Mouse (Mus musculus): ENCODE data around the gene Mgat3. TPM values are rescaled to one million over a fixed set of nuclear protein-coding genes. Genes with fewer than 3 reads are reported as not detected.

Gene Mgat3
- polyA plus RNA-seq, 1 experiment from 2014 or later, result 14.6 TPM

GRCm38 (mm10) chr15:80188927-80189326 lies 15.4 kb downstream of the Mgat3 start:
- Histone ChIP-seq H3K9me3 (no peaks in the 10 kb centered on the region), H3K9ac (no peak overlapping the region), H3K36me3 (no peaks in the 10 kb centered on the region), H3K27ac (replicated peaks) (no peak overlapping the region), H3K4me2 (no peak overlapping the region), H3K27me3 (no peaks in the 10 kb centered on the region), H3K4me1 (replicated peaks) (peaks cover 40% of the 10 kb centered on the region), H3K4me3 (no peak overlapping the region)
- no peak for ATAC-seq (ENCODE audit: low read depth)
- 78% methylated on average over 5 of the region's 5 CpGs for WGBS

- Histone ChIP-seq H3K9me3 (no peaks in the 10 kb centered on the region), H3K9ac (no peak overlapping the region), H3K4me3 (no peak overlapping the region), H3K4me1 (replicated peaks) (peaks cover 42% of the 10 kb centered on the region), H3K27ac (replicated peaks) (no peak overlapping the region), H3K36me3 (no peaks in the 10 kb centered on the region), H3K4me2 (no peak overlapping the region), H3K27me3 (no peaks in the 10 kb centered on the region)
- 69% methylated on average over 4 of the region's 4 CpGs for WGBS
- 0 out of 2 replicates have a peak, but pooled peaks have one; percentile 40 for ATAC-seq (ENCODE audit: low read depth)
These were observed 16.6 kb downstream of the Mgat3 start for GRCm38 (mm10) chr15:80190075-80190474.

- 59% methylated on average over 8 of the region's 8 CpGs for WGBS
These were observed 18.2 kb downstream of the Mgat3 start for GRCm38 (mm10) chr15:80191585-80192245.

GRCm38 (mm10) chr15:80192246-80192585 lies 18.7 kb downstream of the Mgat3 start:
- Histone ChIP-seq H3K27ac (replicated peaks) (no peak overlapping the region), H3K4me2 (no peak overlapping the region), H3K27me3 (no peaks in the 10 kb centered on the region), H3K9me3 (no peaks in the 10 kb centered on the region), H3K36me3 (no peaks in the 10 kb centered on the region), H3K4me1 (replicated peaks) (peaks cover 42% of the 10 kb centered on the region), H3K4me3 (no peak overlapping the region), H3K9ac (no peak overlapping the region)
- 84% methylated on average over 6 of the region's 6 CpGs for WGBS
- no peak for ATAC-seq (ENCODE audit: low read depth)

More at GRCm38 (mm10) chr15:80191585-80192245, 18.2 kb downstream of the Mgat3 start:
- Histone ChIP-seq H3K36me3 (no peaks in the 10 kb centered on the region), H3K4me2 (no peak overlapping the region), H3K4me1 (replicated peaks) (peaks cover 42% of the 10 kb centered on the region), H3K27me3 (no peaks in the 10 kb centered on the region), H3K9me3 (no peaks in the 10 kb centered on the region), H3K27ac (replicated peaks) (no peak overlapping the region), H3K9ac (no peak overlapping the region), H3K4me3 (no peak overlapping the region)
- no peak for ATAC-seq (ENCODE audit: low read depth)

GRCm38 (mm10) chr15:80192847-80193246 lies 19.3 kb downstream of the Mgat3 start:
- H3K9ac ChIP-seq, result no peak overlapping the region
- WGBS, result 83% methylated on average over 7 of the region's 7 CpGs
- H3K27me3 ChIP-seq, result no peaks in the 10 kb centered on the region
- H3K36me3 ChIP-seq, result no peaks in the 10 kb centered on the region
- H3K4me1 ChIP-seq (replicated peaks), result peaks cover 42% of the 10 kb centered on the region
- no peaks in the 10 kb centered on the region for H3K9me3 ChIP-seq
- ATAC-seq (ENCODE audit: low read depth), result no peak
- no peak overlapping the region for H3K4me2 ChIP-seq
- no peak overlapping the region for H3K4me3 ChIP-seq
- H3K27ac ChIP-seq (replicated peaks), result no peak overlapping the region

GRCm38 (mm10) chr15:80199556-80199955 lies 26.0 kb downstream of the Mgat3 start:
- Histone ChIP-seq H3K4me2 (no peak overlapping the region), H3K27ac (replicated peaks) (no peak overlapping the region), H3K27me3 (no peaks in the 10 kb centered on the region), H3K4me1 (replicated peaks) (peaks cover 12% of the 10 kb centered on the region; the same call in 1 of the 2 replicates), H3K9me3 (no peaks in the 10 kb centered on the region), H3K4me3 (no peak overlapping the region), H3K9ac (no peak overlapping the region), H3K36me3 (no peaks in the 10 kb centered on the region)
- ATAC-seq (ENCODE audit: low read depth), result no peak
- 41% methylated on average over 2 of the region's 2 CpGs for WGBS

GRCm38 (mm10) chr15:80202111-80202775 lies 28.7 kb downstream of the Mgat3 start:
- Histone ChIP-seq H3K4me2 (no peak overlapping the region), H3K9ac (no peak overlapping the region), H3K27ac (replicated peaks) (0 out of 2 replicates have a peak overlapping the region, but pooled peaks have one; percentile 3), H3K36me3 (no peaks in the 10 kb centered on the region), H3K4me3 (no peak overlapping the region), H3K4me1 (replicated peaks) (peaks cover 12% of the 10 kb centered on the region; the same call in 1 of the 2 replicates), H3K9me3 (no peaks in the 10 kb centered on the region), H3K27me3 (no peaks in the 10 kb centered on the region)
- WGBS, result 78% methylated on average over 6 of the region's 6 CpGs
- ATAC-seq (ENCODE audit: low read depth), result no peak

GRCm38 (mm10) chr15:80203406-80203805 lies 29.9 kb downstream of the Mgat3 start:
- Histone ChIP-seq H3K36me3 (no peaks in the 10 kb centered on the region), H3K27me3 (no peaks in the 10 kb centered on the region), H3K9me3 (no peaks in the 10 kb centered on the region), H3K4me3 (no peak overlapping the region), H3K4me1 (replicated peaks) (peaks cover 16% of the 10 kb centered on the region; the same call in 1 of the 2 replicates), H3K27ac (replicated peaks) (no peak overlapping the region), H3K9ac (no peak overlapping the region), H3K4me2 (no peak overlapping the region)
- 39% methylated on average over 4 of the region's 4 CpGs for WGBS
- no peak for ATAC-seq (ENCODE audit: low read depth)

- Histone ChIP-seq H3K36me3 (peaks cover 2% of the 10 kb centered on the region), H3K4me3 (no peak overlapping the region), H3K27me3 (no peaks in the 10 kb centered on the region), H3K27ac (replicated peaks) (no peak overlapping the region), H3K4me1 (replicated peaks) (peaks cover 18% of the 10 kb centered on the region; the same call in 1 of the 2 replicates), H3K9ac (no peak overlapping the region), H3K4me2 (no peak overlapping the region), H3K9me3 (no peaks in the 10 kb centered on the region)
- no peak for ATAC-seq (ENCODE audit: low read depth)
- 94% methylated on average over 3 of the region's 3 CpGs for WGBS
These were observed 32.6 kb downstream of the Mgat3 start for GRCm38 (mm10) chr15:80206057-80206565.

GRCm38 (mm10) chr15:80208446-80208845 lies 34.9 kb downstream of the Mgat3 start:
- H3K4me1 ChIP-seq (replicated peaks), result peaks cover 11% of the 10 kb centered on the region; the same call in 1 of the 2 replicates
- peaks cover 22% of the 10 kb centered on the region for H3K36me3 ChIP-seq
- H3K4me2 ChIP-seq, result no peak overlapping the region
- WGBS, result 29% methylated on average over 4 of the region's 4 CpGs
- no peak overlapping the region for H3K9ac ChIP-seq
- H3K27ac ChIP-seq (replicated peaks), result 0 out of 2 replicates have a peak overlapping the region, but pooled peaks have one; percentile 13
- no peaks in the 10 kb centered on the region for H3K9me3 ChIP-seq
- no peaks in the 10 kb centered on the region for H3K27me3 ChIP-seq
- ATAC-seq (ENCODE audit: low read depth), result no peak
- no peak overlapping the region for H3K4me3 ChIP-seq

GRCm38 (mm10) chr15:80213688-80214087 lies 40.2 kb downstream of the Mgat3 start:
- Histone ChIP-seq H3K4me3 (no peak overlapping the region), H3K36me3 (peaks cover 35% of the 10 kb centered on the region), H3K9ac (no peak overlapping the region), H3K27me3 (no peaks in the 10 kb centered on the region), H3K9me3 (no peaks in the 10 kb centered on the region), H3K4me2 (no peak overlapping the region), H3K4me1 (replicated peaks) (no peaks in the 10 kb centered on the region), H3K27ac (replicated peaks) (no peak overlapping the region)
- ATAC-seq (ENCODE audit: low read depth), result no peak

GRCm38 (mm10) chr15:80215716-80216479 lies 42.4 kb downstream of the Mgat3 start:
- no peak overlapping the region for H3K9ac ChIP-seq
- H3K36me3 ChIP-seq, result peaks cover 35% of the 10 kb centered on the region
- H3K27ac ChIP-seq (replicated peaks), result no peak overlapping the region
- no peaks in the 10 kb centered on the region for H3K27me3 ChIP-seq
- WGBS, result 21% methylated on average over 10 of the region's 10 CpGs
- ATAC-seq (ENCODE audit: low read depth), result 0 out of 2 replicates have a peak, but pooled peaks have one; percentile 21
- H3K4me3 ChIP-seq, result no peak overlapping the region
- H3K9me3 ChIP-seq, result no peaks in the 10 kb centered on the region
- H3K4me1 ChIP-seq (replicated peaks), result no peaks in the 10 kb centered on the region; the same call in 1 of the 2 replicates
- H3K4me2 ChIP-seq, result no peak overlapping the region
